Mouse (Mus musculus) intestine, embryonic 14.5 days (tissue): Measurements from ENCODE around the gene Gm10491. TPM values are rescaled to one million over a fixed set of nuclear protein-coding genes. Genes with fewer than 3 reads are reported as not detected.

Experiments
- ATAC-seq: fragments of 200-750 bp; cut with Nextera tagmentation; replicated peaks from 2 replicates; pipeline ENCODE4 v1.8.0; 2017; ENCODE audit warnings: low read depth, moderate number of reproducible peaks, moderate TSS enrichment, moderate library complexity; ENCODE audit not compliant: low FRiP score, low TSS enrichment
- DNase-seq: peaks from one replicate; pipeline ENCODE4 v3.0.0-alpha.2; 2018; ENCODE audit warnings: low spot score
- H3K27ac ChIP-seq: fragments of 300-500 bp; sonication (generic); 2 replicates; pipeline ENCODE4 v1.5.1; 2014; ENCODE audit warnings: low read depth, mild to moderate bottlenecking, control low read depth
- H3K27me3 ChIP-seq: fragments of 300-500 bp; sonication (generic); replicated peaks from 2 replicates; pipeline ENCODE4 v1.6.1; 2014; ENCODE audit warnings: low read length, control low read depth; ENCODE audit not compliant: control insufficient read depth, insufficient read depth
- H3K36me3 ChIP-seq: fragments of 300-500 bp; sonication (generic); 2 replicates; pipeline ENCODE4 v1.6.1; 2014; ENCODE audit warnings: low read length, control low read depth; ENCODE audit not compliant: control insufficient read depth, insufficient read depth
- H3K4me1 ChIP-seq: fragments of 300-500 bp; sonication (generic); replicated peaks from 2 replicates; pipeline ENCODE4 v1.6.1; 2014; ENCODE audit warnings: low read length, control low read depth, mixed read lengths; ENCODE audit not compliant: control insufficient read depth, insufficient read depth
- H3K4me2 ChIP-seq: fragments of 300-500 bp; sonication (generic); 2 replicates; pipeline ENCODE4 v1.6.1; 2014; ENCODE audit warnings: low read length
- H3K4me3 ChIP-seq: fragments of 300-500 bp; sonication (generic); 2 replicates; pipeline ENCODE4 v1.5.1; 2014; ENCODE audit warnings: low read depth, low read length, control low read depth, mixed read lengths
- H3K9ac ChIP-seq: fragments of 300-500 bp; sonication (generic); 2 replicates; pipeline ENCODE4 v1.6.1; 2014; ENCODE audit warnings: mild to moderate bottlenecking, low read length
- H3K9me3 ChIP-seq: fragments of 300-500 bp; sonication (generic); 2 replicates; pipeline ENCODE4 v1.6.1; 2016; ENCODE audit warnings: low read length, control low read depth; ENCODE audit not compliant: control insufficient read depth
- WGBS: fragments of 180-500 bp; shearing (Covaris S2); extraction: QIAGEN DNeasy Blood & Tissue Kit; methylation state at CpG from one replicate; pipeline ENCODE4 v1.1.7; 2014; 5-methylcytosine and 5-hydroxymethylcytosine counted together
- polyA plus RNA-seq: library from polyadenylated mRNA; unstranded; fragments of >200 nt; fragmentation: Nextera tagmentation; extraction: Ambion mirVana; gene quantifications from 2 replicates; pipeline ENCODE4 v1.2.1, GENCODE M21; 2014

The Gm10491 gene
- polyA plus RNA-seq, 1 experiment from 2014 or later = not detected

DNA sequence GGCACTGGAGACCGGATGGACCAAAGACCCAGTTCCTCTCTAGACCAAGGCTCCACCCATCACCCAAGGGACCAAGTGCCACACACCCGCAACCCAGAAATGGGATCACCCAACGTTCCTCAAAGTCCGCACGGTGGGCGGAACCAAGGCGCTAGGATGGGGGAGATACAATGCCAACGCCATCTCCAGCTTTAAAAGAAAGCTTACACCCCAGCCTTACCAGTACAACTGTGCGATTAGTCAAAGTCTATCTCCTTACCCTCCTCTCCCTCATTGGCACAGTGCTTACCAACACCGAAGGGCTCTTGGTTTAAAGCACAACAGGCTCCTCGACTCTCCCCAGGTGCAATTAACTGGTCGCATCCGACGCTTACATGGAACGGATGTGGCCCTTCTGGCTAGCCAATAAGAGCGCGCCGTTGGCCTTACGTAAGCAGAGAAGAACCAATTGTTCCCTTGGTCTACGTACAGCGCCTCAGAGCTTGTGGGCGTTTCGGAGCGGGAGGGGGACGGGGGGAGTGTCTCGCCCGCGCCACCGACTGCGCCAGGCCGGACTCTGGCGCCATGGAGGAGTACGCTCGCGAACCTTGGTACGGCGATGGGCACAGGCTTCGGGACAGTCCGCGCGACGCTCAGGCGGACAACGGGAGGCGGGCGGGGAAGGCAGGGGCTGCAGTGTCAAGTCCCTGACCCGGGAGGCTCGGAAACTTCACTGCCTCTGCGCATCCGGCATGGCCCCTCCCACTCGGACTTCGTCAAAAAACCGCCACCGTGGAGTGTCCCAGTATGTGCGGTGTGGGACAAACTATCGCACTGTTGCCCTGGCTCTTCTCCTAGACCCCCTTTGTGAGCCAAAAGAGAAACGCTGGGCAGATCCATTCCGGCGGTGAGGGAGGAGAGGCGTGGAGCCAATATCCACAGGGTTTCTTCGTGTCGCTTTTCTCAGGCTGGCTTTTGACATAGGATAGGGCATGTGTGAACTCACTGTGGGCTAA, 8.5 kb downstream of the Gm10491 start, which contains the start of the genes Pqbp1 and Timm17b:
TSS of gene Pqbp1 (minus strand) at position 390 of the 995 bp plus-strand sequence.
TSS of gene Timm17b (plus strand) at position 478 of the 995 bp plus-strand sequence.
- no peaks in the 10 kb centered on the region for H3K27me3 ChIP-seq
- H3K9ac ChIP-seq = peak within 1 kb of the TSS; percentile 58
- peak within 1 kb of the TSS; percentile 52 for H3K4me2 ChIP-seq
- H3K4me1 ChIP-seq = no peaks in the 10 kb centered on the region
- peak; percentile 99 for ATAC-seq
- peak; percentile 85 for DNase-seq
- H3K36me3 ChIP-seq = peaks cover 10% of the 10 kb centered on the region
- H3K9me3 ChIP-seq = no peaks in the 10 kb centered on the region
- H3K4me3 ChIP-seq = peak within 1 kb of the TSS; percentile 54
- WGBS = 10% methylated on average over 57 of the region's 62 CpGs
- H3K27ac ChIP-seq = peak within 1 kb of the TSS; percentile 75; the same call in 1 of the 2 replicates

DNA sequence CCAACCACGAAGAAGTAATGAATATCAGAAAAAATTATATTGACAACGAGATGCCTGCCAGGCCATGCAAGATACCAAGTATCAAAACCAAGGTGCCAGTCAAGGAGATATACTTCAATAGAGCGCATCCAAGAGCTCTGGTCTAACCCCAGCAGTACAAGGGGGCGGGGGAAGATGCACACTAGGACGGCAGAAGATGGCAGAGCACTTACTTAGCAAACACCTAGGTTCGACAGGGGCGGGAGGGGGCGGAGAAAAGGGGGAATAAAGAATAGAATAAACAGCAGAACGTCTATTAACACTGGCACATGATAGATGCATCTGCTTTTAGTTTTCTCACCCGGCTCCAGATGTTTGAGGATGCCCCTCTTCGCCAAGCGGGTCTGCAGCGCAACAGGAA, 9.4 kb downstream of the Gm10491 start:
- DNase-seq = no peak
- peak overlapping the region; percentile 54 for H3K4me3 ChIP-seq
- no peaks in the 10 kb centered on the region for H3K4me1 ChIP-seq
- peak overlapping the region; percentile 48 for H3K9ac ChIP-seq
- H3K9me3 ChIP-seq = no peaks in the 10 kb centered on the region
- peaks cover 13% of the 10 kb centered on the region for H3K36me3 ChIP-seq
- no peak for ATAC-seq
- no peaks in the 10 kb centered on the region for H3K27me3 ChIP-seq
- peak overlapping the region; percentile 48 for H3K4me2 ChIP-seq
- H3K27ac ChIP-seq = peak overlapping the region; percentile 75; the same call in 1 of the 2 replicates
- WGBS = 28% methylated on average over 13 of the region's 13 CpGs

DNA sequence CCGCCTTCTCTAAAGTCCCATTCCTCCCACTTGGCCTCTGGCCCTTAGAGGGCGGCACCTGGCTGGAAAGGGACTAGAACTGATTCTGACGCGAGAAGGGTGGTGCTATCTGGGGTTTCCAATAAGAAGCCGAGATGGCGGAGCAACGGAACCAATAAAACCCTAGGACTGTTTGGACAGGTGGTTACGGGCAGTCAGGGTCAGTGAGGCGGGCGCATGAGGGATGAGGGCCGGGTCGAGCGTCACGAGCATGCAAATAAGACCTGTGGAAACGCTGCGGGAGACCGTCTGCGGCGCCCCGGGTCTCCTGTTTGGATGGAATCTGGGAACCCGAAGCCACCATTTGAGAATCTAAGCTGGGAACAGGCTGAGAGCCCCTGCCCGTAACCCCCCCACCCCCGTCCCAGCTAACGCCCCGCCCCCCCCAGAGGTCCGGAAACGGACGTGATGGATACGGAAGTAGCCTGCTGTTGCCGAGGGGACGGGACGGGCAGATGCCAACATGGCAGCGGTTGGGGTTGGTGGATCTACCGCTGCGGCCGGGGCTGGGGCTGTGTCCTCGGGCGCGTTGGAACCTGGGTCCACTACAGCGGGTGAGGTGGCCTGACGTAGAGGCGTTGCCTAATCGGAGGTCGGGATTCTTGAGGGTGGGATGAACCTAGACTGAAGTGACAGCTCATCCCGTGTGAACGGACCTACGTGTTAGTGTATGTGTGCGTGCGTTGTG, 23.6 kb downstream of the Gm10491 start, which contains the start of gene Slc35a2:
TSS of gene Slc35a2 (plus strand) at position 188 of the 727 bp plus-strand sequence.
- ATAC-seq = peak; percentile 90
- DNase-seq = peak; percentile 83
- 10% methylated on average over 48 of the region's 49 CpGs for WGBS
- peak within 1 kb of the TSS; percentile 57 for H3K4me3 ChIP-seq
- peak within 1 kb of the TSS; percentile 35 for H3K9ac ChIP-seq
- no peaks in the 10 kb centered on the region for H3K36me3 ChIP-seq
- peak within 1 kb of the TSS; percentile 74 for H3K27ac ChIP-seq
- no peaks in the 10 kb centered on the region; the same call in 1 of the 2 replicates for H3K4me1 ChIP-seq
- no peaks in the 10 kb centered on the region for H3K9me3 ChIP-seq
- H3K4me2 ChIP-seq = peak within 1 kb of the TSS; percentile 53
- H3K27me3 ChIP-seq = no peaks in the 10 kb centered on the region

DNA sequence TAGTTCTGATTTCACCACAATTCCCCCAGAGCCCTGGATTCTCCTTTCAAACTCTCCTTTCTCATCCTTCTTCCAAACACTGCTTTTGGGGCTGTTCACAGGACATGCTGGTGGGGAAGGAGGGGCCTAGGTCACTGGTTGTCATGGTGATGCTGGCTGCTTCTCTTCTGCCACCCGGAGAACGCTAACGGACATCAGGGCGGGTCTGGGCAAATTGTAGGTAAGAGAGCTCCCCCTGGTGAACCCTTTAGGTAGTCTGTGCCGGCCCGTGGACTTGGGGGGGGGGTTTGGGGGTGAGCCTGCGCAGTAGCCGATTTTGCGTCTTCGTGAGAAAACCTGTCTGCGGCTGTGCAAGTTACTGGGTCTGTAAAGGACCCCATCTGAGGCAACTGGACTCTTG, 27.8 kb downstream of the Gm10491 start:
- no peaks in the 10 kb centered on the region for H3K27me3 ChIP-seq
- ATAC-seq (no peak), DNase-seq (peak; percentile 58)
- WGBS = 10% methylated on average over 7 of the region's 11 CpGs
- H3K9me3 ChIP-seq = no peaks in the 10 kb centered on the region
- H3K36me3 ChIP-seq = 0 out of 2 replicates have a peak, but pooled peaks cover 6% of the 10 kb centered on the region
- H3K27ac ChIP-seq = no peak overlapping the region
- no peaks in the 10 kb centered on the region; the same call in 1 of the 2 replicates for H3K4me1 ChIP-seq
- H3K4me3 ChIP-seq = no peak overlapping the region
- no peak overlapping the region for H3K9ac ChIP-seq
- peak overlapping the region; percentile 30 for H3K4me2 ChIP-seq

DNA sequence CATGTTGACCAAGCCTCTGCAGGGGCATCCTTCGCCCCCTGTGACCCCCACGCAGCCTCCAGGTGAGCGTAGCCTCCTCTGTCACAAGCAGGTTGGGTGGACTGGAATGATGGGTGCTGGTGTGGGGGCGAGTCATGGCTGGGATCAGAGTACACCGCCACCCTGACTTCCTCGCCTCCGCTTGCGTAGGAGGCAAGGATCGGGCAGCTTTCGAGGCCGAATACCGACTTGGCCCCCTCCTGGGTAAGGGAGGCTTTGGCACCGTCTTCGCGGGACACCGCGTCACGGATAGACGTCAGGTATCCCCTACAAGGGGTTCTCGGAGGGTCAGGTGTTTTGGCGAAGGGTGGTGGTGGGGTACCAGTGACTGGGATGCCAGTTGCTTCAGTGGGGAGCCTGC, 29.1 kb downstream of the Gm10491 start:
- H3K27me3 ChIP-seq = no peaks in the 10 kb centered on the region
- peaks cover 12% of the 10 kb centered on the region; the same call in 1 of the 2 replicates for H3K36me3 ChIP-seq
- H3K27ac ChIP-seq = no peak overlapping the region
- ATAC-seq = peak; percentile 13
- H3K9me3 ChIP-seq = no peaks in the 10 kb centered on the region
- peak overlapping the region; percentile 67 for H3K4me2 ChIP-seq
- H3K4me1 ChIP-seq = no peaks in the 10 kb centered on the region; the same call in 1 of the 2 replicates
- peak; percentile 53 for DNase-seq
- H3K9ac ChIP-seq = peak overlapping the region; percentile 30
- peak overlapping the region; percentile 42 for H3K4me3 ChIP-seq
- WGBS = 12% methylated on average over 21 of the region's 21 CpGs

DNA sequence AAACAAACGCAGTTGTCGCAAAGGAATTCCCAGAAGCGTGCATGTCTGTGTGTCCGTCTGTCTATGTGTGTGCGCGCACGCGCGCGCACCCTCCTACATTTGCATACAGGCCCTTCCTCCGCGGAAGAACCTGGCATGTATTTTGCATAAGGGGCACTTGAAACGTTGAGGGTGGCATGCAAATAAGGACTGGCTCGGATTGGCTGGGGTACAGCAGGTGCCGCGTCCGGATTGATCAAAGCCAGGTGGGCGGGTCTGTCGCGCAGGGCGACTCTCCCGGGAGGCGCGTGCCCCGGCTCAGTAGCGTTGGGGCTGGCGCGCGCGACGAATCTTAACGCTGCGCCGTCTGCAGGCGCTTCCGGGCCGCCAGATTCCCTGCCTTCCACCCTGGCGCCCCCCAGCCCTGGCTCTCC, 29.6 kb downstream of the Gm10491 start, which contains the start of gene Pim2:
TSS of gene Pim2 (plus strand) at position 256 of the 413 bp plus-strand sequence.
- DNase-seq (peak; percentile 70), ATAC-seq (peak; percentile 89)
- peak within 1 kb of the TSS; percentile 42 for H3K4me3 ChIP-seq
- peak within 1 kb of the TSS; percentile 30 for H3K9ac ChIP-seq
- 11% methylated on average over 27 of the region's 38 CpGs for WGBS
- peaks cover 12% of the 10 kb centered on the region; the same call in 1 of the 2 replicates for H3K36me3 ChIP-seq
- H3K27ac ChIP-seq = no peak within 1 kb of the TSS
- H3K4me2 ChIP-seq = peak within 1 kb of the TSS; percentile 67
- H3K9me3 ChIP-seq = no peaks in the 10 kb centered on the region
- H3K4me1 ChIP-seq = no peaks in the 10 kb centered on the region; the same call in 1 of the 2 replicates
- no peaks in the 10 kb centered on the region for H3K27me3 ChIP-seq

DNA sequence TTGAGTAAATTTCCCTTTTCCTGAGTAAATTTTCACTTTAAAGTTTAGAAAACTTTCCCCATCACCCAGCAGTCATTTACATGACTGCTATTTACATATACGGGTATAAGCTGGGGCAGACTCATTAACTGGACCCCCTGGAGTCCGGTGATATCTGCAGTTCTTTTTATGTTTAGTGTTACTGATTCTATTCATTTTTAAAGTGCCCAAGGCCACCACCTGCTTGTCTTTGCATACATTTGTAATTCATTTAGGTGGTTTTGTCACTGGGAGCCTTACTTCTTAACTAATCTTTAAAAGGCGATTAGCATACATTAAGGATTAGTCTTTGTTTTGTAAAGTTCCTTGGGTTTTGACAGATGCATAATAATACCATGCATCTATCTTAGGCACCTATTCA, 37.8 kb downstream of the Gm10491 start:
- Histone ChIP-seq H3K27me3 (no peaks in the 10 kb centered on the region), H3K4me3 (no peak overlapping the region), H3K9ac (no peak overlapping the region), H3K4me1 (no peaks in the 10 kb centered on the region), H3K36me3 (peaks cover 24% of the 10 kb centered on the region; the same call in 1 of the 2 replicates), H3K4me2 (no peak overlapping the region), H3K27ac (no peak overlapping the region), H3K9me3 (no peaks in the 10 kb centered on the region)
- ATAC-seq (no peak), DNase-seq (no peak)
- WGBS = 49% methylated on average over 3 of the region's 3 CpGs

DNA sequence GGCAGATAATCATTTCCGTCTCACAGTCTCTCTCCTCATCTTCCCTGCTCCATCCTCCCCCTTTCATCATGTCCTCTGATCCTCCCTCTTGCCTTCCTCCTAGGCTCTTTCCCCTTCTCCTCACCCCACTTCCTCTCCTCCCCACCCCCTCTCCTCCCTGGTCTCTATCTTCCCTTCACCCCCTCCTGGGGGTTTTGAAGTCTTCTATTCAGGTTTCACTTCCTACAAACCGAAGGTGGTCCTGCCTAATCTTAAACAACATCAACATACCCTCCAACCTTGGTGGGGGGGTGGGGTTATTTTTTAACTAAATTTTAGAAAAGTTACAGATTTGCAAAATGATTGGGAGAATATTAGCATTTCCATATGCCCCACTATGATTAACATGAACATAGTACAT, 39.1 kb downstream of the Gm10491 start:
- Histone ChIP-seq H3K9ac (no peak overlapping the region), H3K4me1 (no peaks in the 10 kb centered on the region), H3K27ac (no peak overlapping the region), H3K4me2 (no peak overlapping the region), H3K36me3 (peaks cover 18% of the 10 kb centered on the region; the same call in 1 of the 2 replicates), H3K4me3 (no peak overlapping the region), H3K27me3 (no peaks in the 10 kb centered on the region), H3K9me3 (no peaks in the 10 kb centered on the region)
- 52% methylated on average over 2 of the region's 2 CpGs for WGBS
- no peak for ATAC-seq
- DNase-seq = no peak
